Mouse (Mus musculus): Measurements from ENCODE around the gene Sept1.

DNA sequence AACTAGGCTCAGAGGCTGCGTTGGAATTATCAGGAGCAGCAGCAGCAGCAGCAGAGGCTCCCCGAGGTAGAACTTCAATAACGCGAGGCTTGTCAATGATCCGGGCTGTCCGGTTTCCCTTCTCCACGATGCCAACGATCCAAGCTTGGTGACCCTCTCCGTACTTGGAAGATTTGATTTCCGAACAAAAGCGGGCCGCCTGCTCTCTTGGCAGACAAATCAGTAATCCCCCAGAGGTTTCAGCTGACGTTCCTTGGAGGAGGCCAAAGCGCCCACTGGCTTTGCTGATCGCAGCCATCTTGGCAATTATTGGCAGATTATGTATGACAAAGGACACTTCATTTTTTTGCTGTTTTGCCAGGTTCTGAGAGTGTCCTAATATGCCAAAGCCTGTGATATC, 39.6 kb upstream of the Sept1 start:
- TF ChIP-seq CTCF (IDR thresholded peaks at IDR 0.05; ENCODE audit: low read depth, low read length) (no peak), POLR2A (IDR thresholded peaks at IDR 0.05; ENCODE audit: borderline replicate concordance, low read depth, low read length) (no peak)

Data from bone marrow macrophage, adult 2 months (primary cell).